Mouse (Mus musculus): ENCODE data around the gene Cib4. TPM values are rescaled to one million over a fixed set of nuclear protein-coding genes. Genes with fewer than 3 reads are reported as not detected.

The Cib4 gene
- polyA plus RNA-seq, 1 experiment = not detected

- TF ChIP-seq CTCF (IDR thresholded peaks at IDR 0.05; ENCODE audit: borderline replicate concordance, extremely low read depth, insufficient read depth, insufficient read length) (no peak), POLR2A (IDR thresholded peaks at IDR 0.05; ENCODE audit: borderline replicate concordance, extremely low read depth, insufficient read depth, insufficient read length, poor library complexity, severe bottlenecking) (no peak)
- DNase-seq (ENCODE audit: low read depth) = no peak
Measured at GRCm38 (mm10) chr5:30568479-30568878, 22.8 kb upstream of the Cib4 start.

GRCm38 (mm10) chr5:30559986-30560493, 14.4 kb upstream of the Cib4 start:
- no peak for TF ChIP-seq CTCF (IDR thresholded peaks at IDR 0.05; ENCODE audit: borderline replicate concordance, extremely low read depth, insufficient read depth, insufficient read length)
- no peak for TF ChIP-seq POLR2A (IDR thresholded peaks at IDR 0.05; ENCODE audit: borderline replicate concordance, extremely low read depth, insufficient read depth, insufficient read length, poor library complexity, severe bottlenecking)
- no peak for DNase-seq (ENCODE audit: low read depth)

- TF ChIP-seq CTCF (IDR thresholded peaks at IDR 0.05; ENCODE audit: borderline replicate concordance, extremely low read depth, insufficient read depth, insufficient read length) = no peak
- TF ChIP-seq POLR2A (IDR thresholded peaks at IDR 0.05; ENCODE audit: borderline replicate concordance, extremely low read depth, insufficient read depth, insufficient read length, poor library complexity, severe bottlenecking) = no peak
- no peak for DNase-seq (ENCODE audit: low read depth)
Measured at GRCm38 (mm10) chr5:30559421-30559820, 13.8 kb upstream of the Cib4 start.

- TF ChIP-seq POLR2A (IDR thresholded peaks at IDR 0.05; ENCODE audit: borderline replicate concordance, extremely low read depth, insufficient read depth, insufficient read length, poor library complexity, severe bottlenecking) = no peak
- no peak for TF ChIP-seq CTCF (IDR thresholded peaks at IDR 0.05; ENCODE audit: borderline replicate concordance, extremely low read depth, insufficient read depth, insufficient read length)
Measured at GRCm38 (mm10) chr5:30556284-30556683, 10.6 kb upstream of the Cib4 start.

GRCm38 (mm10) chr5:30554981-30555380, 9.3 kb upstream of the Cib4 start:
- no peak for DNase-seq (ENCODE audit: low read depth)
- TF ChIP-seq POLR2A (IDR thresholded peaks at IDR 0.05; ENCODE audit: borderline replicate concordance, extremely low read depth, insufficient read depth, insufficient read length, poor library complexity, severe bottlenecking) = no peak
- TF ChIP-seq CTCF (IDR thresholded peaks at IDR 0.05; ENCODE audit: borderline replicate concordance, extremely low read depth, insufficient read depth, insufficient read length) = no peak

More at GRCm38 (mm10) chr5:30556284-30556683, 10.6 kb upstream of the Cib4 start:
- DNase-seq (ENCODE audit: low read depth) = no peak

- TF ChIP-seq POLR2A (IDR thresholded peaks at IDR 0.05; ENCODE audit: borderline replicate concordance, extremely low read depth, insufficient read depth, insufficient read length, poor library complexity, severe bottlenecking) = no peak
- no peak for TF ChIP-seq CTCF (IDR thresholded peaks at IDR 0.05; ENCODE audit: borderline replicate concordance, extremely low read depth, insufficient read depth, insufficient read length)
- no peak for DNase-seq (ENCODE audit: low read depth)
Measured at GRCm38 (mm10) chr5:30553936-30554335, 8.3 kb upstream of the Cib4 start.

GRCm38 (mm10) chr5:30552006-30552405, 6.4 kb upstream of the Cib4 start:
- TF ChIP-seq CTCF (IDR thresholded peaks at IDR 0.05; ENCODE audit: borderline replicate concordance, extremely low read depth, insufficient read depth, insufficient read length) (no peak), POLR2A (IDR thresholded peaks at IDR 0.05; ENCODE audit: borderline replicate concordance, extremely low read depth, insufficient read depth, insufficient read length, poor library complexity, severe bottlenecking) (no peak)

GRCm38 (mm10) chr5:30551022-30551638, 5.5 kb upstream of the Cib4 start:
- no peak for DNase-seq (ENCODE audit: low read depth)
- no peak for TF ChIP-seq CTCF (IDR thresholded peaks at IDR 0.05; ENCODE audit: borderline replicate concordance, extremely low read depth, insufficient read depth, insufficient read length)
- TF ChIP-seq POLR2A (IDR thresholded peaks at IDR 0.05; ENCODE audit: borderline replicate concordance, extremely low read depth, insufficient read depth, insufficient read length, poor library complexity, severe bottlenecking) = no peak

More at GRCm38 (mm10) chr5:30552006-30552405, 6.4 kb upstream of the Cib4 start:
- DNase-seq (ENCODE audit: low read depth) = no peak

- TF ChIP-seq POLR2A (IDR thresholded peaks at IDR 0.05; ENCODE audit: borderline replicate concordance, extremely low read depth, insufficient read depth, insufficient read length, poor library complexity, severe bottlenecking) (no peak), CTCF (IDR thresholded peaks at IDR 0.05; ENCODE audit: borderline replicate concordance, extremely low read depth, insufficient read depth, insufficient read length) (no peak)
- peak; percentile 75 for DNase-seq (ENCODE audit: low read depth)
Measured at GRCm38 (mm10) chr5:30550334-30551021, 4.8 kb upstream of the Cib4 start.

GRCm38 (mm10) chr5:30548681-30549080, 3.0 kb upstream of the Cib4 start:
- no peak for TF ChIP-seq CTCF (IDR thresholded peaks at IDR 0.05; ENCODE audit: borderline replicate concordance, extremely low read depth, insufficient read depth, insufficient read length)
- no peak for TF ChIP-seq POLR2A (IDR thresholded peaks at IDR 0.05; ENCODE audit: borderline replicate concordance, extremely low read depth, insufficient read depth, insufficient read length, poor library complexity, severe bottlenecking)
- DNase-seq (ENCODE audit: low read depth) = no peak

- no peak for DNase-seq (ENCODE audit: low read depth)
- no peak for TF ChIP-seq CTCF (IDR thresholded peaks at IDR 0.05; ENCODE audit: borderline replicate concordance, extremely low read depth, insufficient read depth, insufficient read length)
- no peak for TF ChIP-seq POLR2A (IDR thresholded peaks at IDR 0.05; ENCODE audit: borderline replicate concordance, extremely low read depth, insufficient read depth, insufficient read length, poor library complexity, severe bottlenecking)
Measured at GRCm38 (mm10) chr5:30536051-30536570, 9.5 kb downstream of the Cib4 start.
